Mouse (Mus musculus): Measurements from ENCODE around the gene Eid2.
"Not testable (repeated sequence)": the region's sequence is repeated elsewhere in the genome, so short reads cannot be mapped to it uniquely, and the experiment has no call there.

Eid2 gene

GRCm38 (mm10) chr7:28267129-28268041 is at the start of gene Eid2:
Gene Eid2, plus strand, starts transcription at chr7:28267881.
- DNase-seq (ENCODE audit: low read depth, low spot score) = peak; percentile 79

GRCm38 (mm10) chr7:28218951-28219740 is 48.5 kb upstream of the Eid2 start:
- not testable (repeated sequence) for DNase-seq (ENCODE audit: low read depth, low spot score)

GRCm38 (mm10) chr7:28226836-28227235 is 40.8 kb upstream of the Eid2 start:
- not testable (repeated sequence) for DNase-seq (ENCODE audit: low read depth, low spot score)

GRCm38 (mm10) chr7:28227421-28227820 is 40.3 kb upstream of the Eid2 start:
- not testable (repeated sequence) for DNase-seq (ENCODE audit: low read depth, low spot score)

- not testable (repeated sequence) for DNase-seq (ENCODE audit: low read depth, low spot score)
These were observed 23.7 kb upstream of the Eid2 start for GRCm38 (mm10) chr7:28243943-28244342.

- no peak for DNase-seq (ENCODE audit: low read depth, low spot score)
These were observed 18.7 kb upstream of the Eid2 start for GRCm38 (mm10) chr7:28248957-28249356.

- no peak for DNase-seq (ENCODE audit: low read depth, low spot score)
These were observed 15.7 kb upstream of the Eid2 start for GRCm38 (mm10) chr7:28251976-28252375.

GRCm38 (mm10) chr7:28254591-28254990 is 13.1 kb upstream of the Eid2 start:
- no peak for DNase-seq (ENCODE audit: low read depth, low spot score)

- DNase-seq (ENCODE audit: low read depth, low spot score) = peak; percentile 34
These were observed 12.2 kb upstream of the Eid2 start for GRCm38 (mm10) chr7:28255476-28255875.

GRCm38 (mm10) chr7:28262861-28263260 is 4.8 kb upstream of the Eid2 start:
- DNase-seq (ENCODE audit: low read depth, low spot score) = no peak

GRCm38 (mm10) chr7:28263786-28264185 is 3.9 kb upstream of the Eid2 start:
- DNase-seq (ENCODE audit: low read depth, low spot score) = peak; percentile 67

- no peak for DNase-seq (ENCODE audit: low read depth, low spot score)
These were observed 2.3 kb upstream of the Eid2 start for GRCm38 (mm10) chr7:28265391-28265790.

GRCm38 (mm10) chr7:28268042-28268531 is 406 bp downstream of the Eid2 start:
- peak; percentile 50 for DNase-seq (ENCODE audit: low read depth, low spot score)

GRCm38 (mm10) chr7:28268576-28268975 is 895 bp downstream of the Eid2 start:
- DNase-seq (ENCODE audit: low read depth, low spot score) = no peak

GRCm38 (mm10) chr7:28269355-28269754 is 1.7 kb downstream of the Eid2 start:
- DNase-seq (ENCODE audit: low read depth, low spot score) = peak; percentile 32

- DNase-seq (ENCODE audit: low read depth, low spot score) = peak; percentile 24
These were observed 4.1 kb downstream of the Eid2 start for GRCm38 (mm10) chr7:28271761-28272160.

GRCm38 (mm10) chr7:28277237-28277614 is 9.5 kb downstream of the Eid2 start:
- no peak for DNase-seq (ENCODE audit: low read depth, low spot score)

GRCm38 (mm10) chr7:28277615-28278278 is 10.1 kb downstream of the Eid2 start, which contains the start of gene Eid2b:
Gene Eid2b, plus strand, starts transcription at chr7:28277739.
- peak; percentile 98 for DNase-seq (ENCODE audit: low read depth, low spot score)

- no peak for DNase-seq (ENCODE audit: low read depth, low spot score)
These were observed 10.6 kb downstream of the Eid2 start for GRCm38 (mm10) chr7:28278279-28278652.

- no peak for DNase-seq (ENCODE audit: low read depth, low spot score)
These were observed 12.9 kb downstream of the Eid2 start for GRCm38 (mm10) chr7:28280630-28281029.

- DNase-seq (ENCODE audit: low read depth, low spot score) = peak; percentile 22
These were observed 22.5 kb downstream of the Eid2 start for GRCm38 (mm10) chr7:28290165-28290564.
